Mouse (Mus musculus) MN1 (cell line): ENCODE measurements around the gene Ino80.

Source experiments
- DNase-seq: peaks from one replicate; pipeline ENCODE4 v3.0.0-alpha.2; 2016; ENCODE audit warnings: low spot score

Gene Ino80

GRCm38 (mm10) chr2:119323866-119324575 is 153.5 kb downstream of the Ino80 start:
- no peak for DNase-seq
